Mouse (Mus musculus) heart, embryonic 15.5 days (tissue): ENCODE data around the gene Gm960. TPM values are rescaled to one million over a fixed set of nuclear protein-coding genes. Genes with fewer than 3 reads are reported as not detected.
A peak's percentile ranks its signal among the peaks of the same experiment; 100 is the strongest.

Experiments used
- ATAC-seq: fragments of 200-750 bp; cut with Nextera tagmentation; replicated peaks from 2 replicates; pipeline ENCODE4 v1.8.0; 2017; ENCODE audit warnings: low read depth, moderate TSS enrichment; ENCODE audit not compliant: insufficient number of reproducible peaks, insufficient read depth, low FRiP score
- H3K27ac ChIP-seq: fragments of 300-500 bp; sonication (generic); 2 replicates; pipeline ENCODE4 v1.5.1; 2015; ENCODE audit warnings: mild to moderate bottlenecking, inconsistent platforms
- H3K27me3 ChIP-seq: fragments of 300-500 bp; sonication (generic); 2 replicates; pipeline ENCODE4 v1.6.1; 2015; ENCODE audit warnings: inconsistent platforms
- H3K36me3 ChIP-seq: fragments of 300-500 bp; sonication (generic); 2 replicates; pipeline ENCODE4 v1.6.1; 2015; ENCODE audit warnings: mild to moderate bottlenecking, inconsistent platforms
- H3K4me1 ChIP-seq: fragments of 300-500 bp; sonication (generic); replicated peaks from 2 replicates; pipeline ENCODE4 v1.6.1; 2015; ENCODE audit warnings: inconsistent platforms
- H3K4me2 ChIP-seq: fragments of 300-500 bp; sonication (generic); 2 replicates; pipeline ENCODE4 v1.6.1; 2015; ENCODE audit warnings: inconsistent platforms, mild to moderate bottlenecking, moderate library complexity
- H3K4me3 ChIP-seq: fragments of 300-500 bp; sonication (generic); 2 replicates; pipeline ENCODE4 v1.5.1; 2015; ENCODE audit warnings: mild to moderate bottlenecking, inconsistent platforms
- H3K9ac ChIP-seq: fragments of 300-500 bp; sonication (generic); 2 replicates; pipeline ENCODE4 v1.6.1; 2015; ENCODE audit warnings: mild to moderate bottlenecking, inconsistent platforms
- H3K9me3 ChIP-seq: fragments of 300-500 bp; sonication (generic); replicated peaks from 2 replicates; pipeline ENCODE4 v1.6.1; 2016; ENCODE audit warnings: inconsistent platforms
- WGBS: fragments of 180-500 bp; shearing (Covaris S2); methylation state at CpG from one replicate; pipeline ENCODE4 v1.1.7; 2015; ENCODE audit warnings: mixed read lengths; 5-methylcytosine and 5-hydroxymethylcytosine counted together
- polyA plus RNA-seq: library from polyadenylated mRNA; unstranded; fragments of >200 nt; fragmentation: Nextera tagmentation; extraction: Ambion mirVana; gene quantifications from 2 replicates; pipeline ENCODE4 v1.2.1, GENCODE M21; 2015

Gm960 gene
- polyA plus RNA-seq, 1 experiment from 2014 or later, result 0.48 TPM

- no peak for ATAC-seq
- Histone ChIP-seq H3K36me3 (peaks cover 18% of the 10 kb centered on the region; the same call in 1 of the 2 replicates), H3K9ac (no peak overlapping the region), H3K27ac (no peak overlapping the region), H3K4me3 (no peak overlapping the region), H3K4me2 (no peak overlapping the region), H3K9me3 (no peaks in the 10 kb centered on the region), H3K27me3 (no peaks in the 10 kb centered on the region), H3K4me1 (peaks cover 18% of the 10 kb centered on the region)
- 49% methylated on average over 4 of the region's 4 CpGs for WGBS
These were observed 88.4 kb downstream of the Gm960 start for GRCm38 (mm10) chr19:4610109-4610508.

- no peak overlapping the region for H3K4me3 ChIP-seq
- no peaks in the 10 kb centered on the region for H3K9me3 ChIP-seq
- no peak for ATAC-seq
- 80% methylated on average over 4 of the region's 4 CpGs for WGBS
- H3K9ac ChIP-seq, result no peak overlapping the region
- H3K27ac ChIP-seq, result no peak overlapping the region
- no peak overlapping the region for H3K4me2 ChIP-seq
- peaks cover 18% of the 10 kb centered on the region; the same call in 1 of the 2 replicates for H3K36me3 ChIP-seq
- H3K27me3 ChIP-seq, result no peaks in the 10 kb centered on the region
- H3K4me1 ChIP-seq, result peaks cover 20% of the 10 kb centered on the region
These were observed 90.0 kb downstream of the Gm960 start for GRCm38 (mm10) chr19:4608511-4608910.

GRCm38 (mm10) chr19:4607406-4607805 lies 91.1 kb downstream of the Gm960 start:
- Histone ChIP-seq H3K9me3 (no peaks in the 10 kb centered on the region), H3K4me3 (no peak overlapping the region), H3K9ac (no peak overlapping the region), H3K4me1 (peaks cover 16% of the 10 kb centered on the region), H3K36me3 (peaks cover 7% of the 10 kb centered on the region; the same call in 1 of the 2 replicates), H3K4me2 (no peak overlapping the region), H3K27ac (no peak overlapping the region), H3K27me3 (no peaks in the 10 kb centered on the region)
- ATAC-seq, result no peak
- WGBS, result 90% methylated on average over 12 of the region's 12 CpGs

GRCm38 (mm10) chr19:4605654-4606053 lies 92.8 kb downstream of the Gm960 start:
- 90% methylated on average over 4 of the region's 4 CpGs for WGBS

GRCm38 (mm10) chr19:4603801-4604723 lies 94.4 kb downstream of the Gm960 start:
- ATAC-seq, result 0 out of 2 replicates have a peak, but pooled peaks have one; percentile 43
- H3K4me2 ChIP-seq, result peak overlapping the region; percentile 49
- H3K4me3 ChIP-seq, result no peak overlapping the region; the same call in 1 of the 2 replicates

More at GRCm38 (mm10) chr19:4605654-4606053, 92.8 kb downstream of the Gm960 start:
- Histone ChIP-seq H3K36me3 (no peaks in the 10 kb centered on the region), H3K9me3 (no peaks in the 10 kb centered on the region), H3K27me3 (no peaks in the 10 kb centered on the region), H3K4me1 (peaks cover 16% of the 10 kb centered on the region), H3K9ac (no peak overlapping the region), H3K4me3 (no peak overlapping the region), H3K27ac (no peak overlapping the region), H3K4me2 (no peak overlapping the region)
- ATAC-seq, result no peak

GRCm38 (mm10) chr19:4602459-4602858 lies 96.0 kb downstream of the Gm960 start:
- H3K9ac ChIP-seq, result no peak overlapping the region
- H3K4me3 ChIP-seq, result no peak overlapping the region
- H3K27ac ChIP-seq, result no peak overlapping the region
- peaks cover 10% of the 10 kb centered on the region for H3K4me1 ChIP-seq
- no peaks in the 10 kb centered on the region for H3K9me3 ChIP-seq
- no peak for ATAC-seq
- no peaks in the 10 kb centered on the region for H3K27me3 ChIP-seq
- no peak overlapping the region for H3K4me2 ChIP-seq
- no peaks in the 10 kb centered on the region for H3K36me3 ChIP-seq
- WGBS, result 85% methylated on average over 20 of the region's 20 CpGs

More at GRCm38 (mm10) chr19:4603801-4604723, 94.4 kb downstream of the Gm960 start:
- no peaks in the 10 kb centered on the region for H3K36me3 ChIP-seq
- no peaks in the 10 kb centered on the region for H3K27me3 ChIP-seq
- no peaks in the 10 kb centered on the region for H3K9me3 ChIP-seq
- peaks cover 10% of the 10 kb centered on the region for H3K4me1 ChIP-seq
- 33% methylated on average over 24 of the region's 24 CpGs for WGBS
- H3K9ac ChIP-seq, result peak overlapping the region; percentile 11; the same call in 1 of the 2 replicates
- H3K27ac ChIP-seq, result no peak overlapping the region

GRCm38 (mm10) chr19:4596071-4596470 lies 102.4 kb downstream of the Gm960 start:
- no peaks in the 10 kb centered on the region for H3K27me3 ChIP-seq
- H3K4me3 ChIP-seq, result no peak overlapping the region
- no peak overlapping the region for H3K4me2 ChIP-seq
- H3K4me1 ChIP-seq, result no peaks in the 10 kb centered on the region
- H3K27ac ChIP-seq, result no peak overlapping the region
- 62% methylated on average over 2 of the region's 2 CpGs for WGBS
- no peaks in the 10 kb centered on the region for H3K36me3 ChIP-seq
- H3K9ac ChIP-seq, result no peak overlapping the region
- no peak for ATAC-seq
- no peaks in the 10 kb centered on the region for H3K9me3 ChIP-seq

GRCm38 (mm10) chr19:4593792-4594522 lies 104.5 kb downstream of the Gm960 start:
- Histone ChIP-seq H3K27ac (no peak overlapping the region), H3K27me3 (no peaks in the 10 kb centered on the region), H3K9ac (no peak overlapping the region), H3K9me3 (no peaks in the 10 kb centered on the region), H3K4me2 (no peak overlapping the region), H3K4me1 (no peaks in the 10 kb centered on the region; the same call in none of the 2 replicates), H3K36me3 (no peaks in the 10 kb centered on the region), H3K4me3 (no peak overlapping the region)
- 51% methylated on average over 7 of the region's 7 CpGs for WGBS
- no peak for ATAC-seq

GRCm38 (mm10) chr19:4590025-4590424 lies 108.4 kb downstream of the Gm960 start:
- WGBS, result 73% methylated on average over 3 of the region's 3 CpGs
- no peak for ATAC-seq
- no peaks in the 10 kb centered on the region for H3K9me3 ChIP-seq

GRCm38 (mm10) chr19:4589081-4589480 lies 109.4 kb downstream of the Gm960 start:
- Histone ChIP-seq H3K4me2 (no peak overlapping the region), H3K4me3 (no peak overlapping the region), H3K9ac (no peak overlapping the region), H3K27ac (no peak overlapping the region), H3K4me1 (no peaks in the 10 kb centered on the region; the same call in none of the 2 replicates), H3K36me3 (no peaks in the 10 kb centered on the region), H3K9me3 (no peaks in the 10 kb centered on the region), H3K27me3 (no peaks in the 10 kb centered on the region)
- no peak for ATAC-seq
- WGBS, result 63% methylated on average over 1 of the region's 1 CpGs

More at GRCm38 (mm10) chr19:4590025-4590424, 108.4 kb downstream of the Gm960 start:
- Histone ChIP-seq H3K9ac (no peak overlapping the region), H3K36me3 (no peaks in the 10 kb centered on the region), H3K4me3 (no peak overlapping the region), H3K4me2 (no peak overlapping the region), H3K27ac (no peak overlapping the region), H3K4me1 (no peaks in the 10 kb centered on the region; the same call in none of the 2 replicates), H3K27me3 (no peaks in the 10 kb centered on the region)

- Histone ChIP-seq H3K27me3 (no peaks in the 10 kb centered on the region), H3K9ac (no peak overlapping the region), H3K9me3 (no peaks in the 10 kb centered on the region), H3K4me1 (no peaks in the 10 kb centered on the region; the same call in none of the 2 replicates), H3K4me2 (no peak overlapping the region), H3K27ac (no peak overlapping the region), H3K4me3 (no peak overlapping the region), H3K36me3 (no peaks in the 10 kb centered on the region)
- WGBS, result 69% methylated on average over 3 of the region's 3 CpGs
- ATAC-seq, result no peak
These were observed 110.0 kb downstream of the Gm960 start for GRCm38 (mm10) chr19:4588430-4588829.
